Mouse (Mus musculus) left cerebral cortex, postnatal 25 days (tissue): ENCODE measurements at regions not wholly inside any gene's neighbourhood (a gene's known extent, or its start where the extent isn't known, plus 50 kb on each side); places are given as distances from the start of the nearest gene placed in this dataset.

Experiments used
- DNase-seq, 2 experiments: peaks; one replicate each; pipeline ENCODE4 v3.0.0; 2022; ENCODE audit warnings: low spot score in 2 of 2, mixed read lengths in 1 of 2
- intact Hi-C: fragments of 180-260 bp; cut with DNase I; formaldehyde crosslinking; loops from one replicate; pipeline ENCODE4 v1.15.1; 2025

DNA sequence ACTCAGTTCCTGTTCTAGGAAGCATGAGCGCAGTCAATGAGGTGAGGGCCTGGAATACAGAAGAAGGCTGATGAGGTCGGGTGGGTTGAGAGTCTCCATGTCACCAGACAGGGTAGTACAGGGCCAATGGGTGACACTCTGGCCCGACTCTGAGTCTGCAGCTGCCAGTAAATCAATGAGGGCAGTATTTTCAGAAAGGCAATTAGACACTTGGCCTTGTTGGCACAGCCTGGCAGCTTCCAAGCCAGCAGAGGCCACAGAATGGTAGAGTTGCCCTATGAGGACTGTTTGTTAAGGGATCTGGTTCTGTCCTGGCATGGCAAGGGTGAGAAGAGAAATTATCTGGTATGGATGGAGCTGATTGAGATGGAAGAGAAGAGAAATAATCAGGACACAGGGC, 170.7 kb upstream of the Dynlrb2 start:
- intact Hi-C loops, result loop anchor here (10.0 kb wide), 1 partner anchor 459 kb away; no protein-coding TSS in a partner anchor
- DNase-seq, result no peak

DNA sequence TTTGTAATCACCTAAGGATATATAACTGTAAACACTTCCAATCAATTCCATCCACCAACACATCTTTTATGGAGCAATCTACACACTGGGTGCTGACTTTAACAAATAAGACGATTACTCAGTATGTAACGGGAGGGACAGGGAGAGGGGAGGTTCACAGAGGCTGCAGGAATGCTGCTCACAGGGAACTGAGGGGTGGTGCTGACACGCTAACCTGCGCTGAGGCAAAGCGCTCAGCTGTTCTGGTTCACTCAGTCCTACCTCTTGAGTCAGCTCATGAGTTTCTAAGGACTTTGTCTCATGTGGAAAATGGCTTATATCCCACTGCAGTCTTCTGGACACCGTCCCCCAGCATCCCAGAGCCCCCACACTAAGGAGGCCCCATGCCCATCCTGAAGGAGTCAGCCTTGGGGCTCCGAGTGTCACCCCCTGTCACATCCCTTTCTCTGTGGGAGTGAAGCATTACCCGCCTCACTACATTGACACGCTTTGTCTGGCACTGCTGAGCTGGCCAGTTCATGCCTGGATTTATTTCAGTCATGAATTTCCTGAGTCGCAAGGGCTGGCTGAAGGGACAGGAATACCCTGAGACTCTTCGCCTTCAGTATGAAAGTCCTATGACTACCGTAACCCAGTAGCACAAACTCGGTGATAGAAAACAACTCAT, 184.6 kb upstream of the Dynlrb2 start:
- intact Hi-C loops, result no loop called here
- no peak for DNase-seq

- DNase-seq, result no peak
- intact Hi-C loops, result no loop called here
These were observed 189.4 kb upstream of the Dynlrb2 start for GRCm38 (mm10) chr8:116315410-116315809.

DNA sequence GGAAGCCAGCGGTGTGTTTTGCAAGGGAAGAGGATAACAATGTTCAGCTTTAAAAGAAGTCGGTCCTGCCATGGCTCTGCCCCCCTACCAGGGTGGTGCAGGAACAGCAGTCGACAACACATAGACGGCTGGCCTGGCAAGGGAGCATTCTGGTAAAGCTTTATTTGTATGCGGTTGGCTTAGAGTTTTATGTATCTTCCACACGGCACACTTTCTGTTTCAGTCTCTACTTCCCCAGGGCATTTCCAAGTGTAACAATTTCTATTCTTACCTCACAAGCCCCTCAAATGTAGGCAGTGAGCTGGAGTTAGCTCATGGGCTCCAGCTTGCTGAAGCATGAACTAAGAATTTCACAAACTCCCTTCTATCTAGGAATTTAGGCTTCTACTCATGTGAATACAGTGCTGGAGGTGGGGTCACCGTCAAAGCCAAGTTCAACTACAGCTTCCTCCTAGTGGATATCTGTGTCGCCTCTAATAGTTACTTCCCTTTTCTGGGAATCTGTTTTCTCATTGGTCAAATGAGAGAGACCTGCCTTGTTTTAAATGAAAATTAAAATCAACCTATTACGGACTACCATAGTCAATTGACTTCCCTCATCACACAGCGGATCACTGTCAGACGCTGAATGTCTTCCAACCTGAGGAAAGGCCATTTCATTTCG, 190.2 kb upstream of the Dynlrb2 start:
- DNase-seq, result no peak
- intact Hi-C loops, result no loop called here

- DNase-seq, result no peak
- intact Hi-C loops, result no loop called here
These were observed 205.9 kb upstream of the Dynlrb2 start for GRCm38 (mm10) chr8:116298891-116299290.

- intact Hi-C loops, result no loop called here
- no peak for DNase-seq
These were observed 214.0 kb upstream of the Dynlrb2 start for GRCm38 (mm10) chr8:116290671-116291245.

DNA sequence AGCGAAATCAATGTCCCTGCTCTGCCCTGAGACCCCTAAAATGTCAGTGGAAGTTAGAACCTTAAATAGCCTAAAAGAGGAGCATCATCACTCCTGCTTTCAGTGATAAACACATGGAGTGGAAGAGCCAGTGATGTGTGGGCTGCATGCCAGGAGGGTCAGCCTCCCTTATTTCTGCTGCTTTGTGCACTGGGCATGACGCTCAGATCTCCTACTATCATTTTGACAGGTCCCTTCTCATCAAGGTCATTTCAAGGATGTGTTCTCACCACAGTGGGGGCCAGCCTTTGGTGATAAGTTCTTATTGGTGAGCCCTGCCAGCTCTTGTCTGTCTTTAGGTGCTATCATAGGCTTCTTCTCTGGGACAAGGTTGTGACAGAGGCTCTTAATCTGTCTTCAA, 215.5 kb upstream of the Dynlrb2 start:
- intact Hi-C loops, result no loop called here

DNA sequence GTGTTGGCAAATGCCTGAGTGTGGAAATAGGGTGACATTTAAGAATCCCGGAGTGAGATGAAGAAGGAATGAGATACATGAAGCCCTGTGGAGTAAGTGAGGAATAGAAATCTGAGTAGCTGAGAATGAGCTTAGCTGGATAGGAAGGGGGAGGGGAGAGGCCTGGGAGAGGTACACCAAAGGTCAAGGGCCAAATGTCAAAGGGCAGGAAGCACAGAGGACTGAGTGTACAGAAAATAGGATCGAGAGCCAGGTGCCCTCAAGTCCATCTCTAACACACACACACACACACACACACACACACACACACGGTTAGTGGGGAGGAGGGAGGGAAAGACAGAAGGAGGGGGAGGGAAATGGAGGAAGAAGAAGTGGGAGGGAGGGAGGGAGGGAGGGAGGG, 220.8 kb upstream of the Dynlrb2 start:
- intact Hi-C loops, result no loop called here
- DNase-seq, result no peak

More for the DNA sequence above, 215.5 kb upstream of the Dynlrb2 start:
- DNase-seq, result no peak

DNA sequence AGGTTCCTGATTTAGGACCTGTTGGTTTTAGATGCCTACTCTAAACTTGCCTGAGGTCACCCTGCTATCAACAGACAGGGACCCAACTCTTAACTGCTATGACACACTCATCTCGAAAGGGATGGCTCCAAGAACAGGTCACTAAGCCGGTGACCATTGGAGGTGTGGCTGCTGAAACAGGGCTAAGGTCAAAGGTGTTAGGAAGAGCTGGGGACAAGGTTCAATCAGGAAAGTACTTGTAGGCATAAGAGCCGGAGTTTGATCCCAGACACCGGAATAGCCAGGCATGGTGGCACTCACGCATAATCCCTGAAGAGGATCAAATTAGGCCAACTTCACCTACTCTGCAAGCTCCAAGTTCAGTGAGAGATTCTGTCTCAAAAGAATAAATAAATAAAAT, 222.4 kb upstream of the Dynlrb2 start:
- DNase-seq, result no peak
- intact Hi-C loops, result no loop called here

DNA sequence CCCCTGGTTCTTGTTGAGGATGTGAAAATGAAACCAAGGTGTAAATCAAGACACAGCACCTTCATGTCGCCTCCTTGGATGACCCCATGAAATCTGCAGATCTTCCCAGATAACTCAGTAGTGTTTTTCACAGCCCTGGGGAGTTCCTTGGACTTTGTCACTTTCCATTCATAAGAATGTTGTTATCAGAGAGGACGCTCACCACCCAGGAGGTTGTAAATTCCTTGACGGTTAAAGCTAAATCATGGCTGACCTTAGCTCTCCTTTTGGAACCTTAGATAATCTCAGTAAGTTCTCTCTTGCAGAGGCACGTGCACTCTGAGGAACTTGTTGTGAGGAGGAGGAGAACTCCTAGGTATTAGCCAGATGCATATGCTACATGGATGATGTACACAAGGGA, 229.8 kb upstream of the Dynlrb2 start:
- no peak for DNase-seq
- intact Hi-C loops, result no loop called here

DNA sequence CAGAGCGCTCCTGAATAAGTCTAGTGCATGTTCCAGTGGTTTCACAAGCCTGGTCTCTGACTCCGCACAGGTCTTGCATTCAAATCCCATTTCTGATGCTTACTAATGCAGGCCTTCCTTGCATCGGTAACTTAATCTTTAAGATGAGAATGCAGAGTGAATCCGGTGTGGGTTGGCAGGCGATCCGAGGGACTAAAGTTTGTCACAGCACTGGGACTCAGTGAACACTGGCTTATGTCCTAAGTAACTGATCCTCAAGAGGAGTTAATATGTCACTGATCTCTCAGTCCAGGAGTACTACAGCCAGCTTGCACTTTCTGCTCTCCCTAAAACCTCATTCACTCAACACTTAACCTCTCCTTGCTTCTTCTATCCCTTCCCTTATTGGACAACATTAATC, 233.5 kb upstream of the Dynlrb2 start:
- DNase-seq, result no peak
- intact Hi-C loops, result no loop called here

DNA sequence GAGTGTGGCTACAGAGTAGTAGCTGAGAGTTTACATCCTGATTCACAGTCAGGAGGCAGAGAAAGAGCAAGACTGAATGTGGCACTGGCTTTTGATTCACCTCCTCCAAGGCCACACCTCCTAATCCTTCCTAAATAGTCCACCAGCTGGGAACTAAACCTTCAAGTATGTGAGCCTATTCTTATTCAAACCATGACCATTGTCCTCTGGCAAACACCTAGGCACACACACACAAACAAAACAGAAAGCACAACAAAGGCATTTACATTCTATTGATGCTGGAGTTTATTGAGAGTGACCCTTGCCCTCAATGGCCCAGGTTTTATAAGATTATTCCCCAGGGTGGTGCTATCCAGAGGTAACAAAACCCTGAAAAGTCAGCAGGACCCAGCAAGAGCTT, 235.4 kb upstream of the Dynlrb2 start:
- intact Hi-C loops, result no loop called here
- DNase-seq, result no peak

GRCm38 (mm10) chr8:116268685-116269084, 236.1 kb upstream of the Dynlrb2 start:
- no peak for DNase-seq
- intact Hi-C loops, result no loop called here

DNA sequence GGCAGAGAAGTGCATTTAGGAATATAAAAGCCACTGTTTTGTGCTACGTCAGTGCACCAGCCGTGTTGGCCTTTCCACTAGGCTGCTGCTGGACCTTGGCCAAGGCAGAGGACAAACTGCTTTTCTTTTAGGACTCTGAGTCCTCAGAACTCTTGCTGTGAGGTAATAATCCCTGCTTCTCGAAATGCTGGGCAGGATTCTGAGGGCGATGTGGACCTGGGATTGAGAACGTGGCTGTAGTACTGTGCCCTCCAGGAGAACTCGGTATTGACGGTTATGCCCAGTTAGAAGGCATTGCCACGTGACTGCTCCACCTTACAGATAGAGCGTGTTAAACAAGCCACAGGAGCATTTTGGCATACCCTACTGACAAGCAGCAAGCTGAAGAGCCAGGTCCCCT, 236.6 kb upstream of the Dynlrb2 start:
- peak; percentile 14 to 24 for DNase-seq
- intact Hi-C loops, result no loop called here

GRCm38 (mm10) chr8:116267021-116267420, 237.8 kb upstream of the Dynlrb2 start:
- DNase-seq, result no peak
- intact Hi-C loops, result no loop called here

DNA sequence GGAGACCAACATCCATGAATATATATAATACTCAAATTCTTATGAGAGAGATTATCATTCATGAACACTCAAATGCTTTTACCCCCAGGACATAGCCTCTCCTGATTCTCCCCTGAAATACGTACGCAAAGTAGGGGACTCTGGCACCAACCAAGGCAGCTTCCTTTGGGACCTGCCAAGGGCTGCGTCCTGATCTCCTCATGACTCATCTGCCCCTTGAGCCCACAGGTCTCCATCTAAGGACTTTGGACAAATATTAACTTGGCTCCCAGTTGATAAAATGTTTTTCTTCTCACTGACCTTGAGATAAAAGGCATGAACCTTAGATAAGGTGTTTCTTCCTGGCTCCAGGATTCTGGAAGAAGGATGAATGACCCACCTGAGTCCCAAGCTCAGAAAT, 239.2 kb upstream of the Dynlrb2 start:
- intact Hi-C loops, result no loop called here
- DNase-seq, result no peak

- intact Hi-C loops, result no loop called here
- no peak for DNase-seq
These were observed 240.7 kb upstream of the Dynlrb2 start for GRCm38 (mm10) chr8:116264078-116264477.

- intact Hi-C loops, result no loop called here
- DNase-seq, result no peak
These were observed 243.5 kb upstream of the Dynlrb2 start for GRCm38 (mm10) chr8:116261286-116261685.

DNA sequence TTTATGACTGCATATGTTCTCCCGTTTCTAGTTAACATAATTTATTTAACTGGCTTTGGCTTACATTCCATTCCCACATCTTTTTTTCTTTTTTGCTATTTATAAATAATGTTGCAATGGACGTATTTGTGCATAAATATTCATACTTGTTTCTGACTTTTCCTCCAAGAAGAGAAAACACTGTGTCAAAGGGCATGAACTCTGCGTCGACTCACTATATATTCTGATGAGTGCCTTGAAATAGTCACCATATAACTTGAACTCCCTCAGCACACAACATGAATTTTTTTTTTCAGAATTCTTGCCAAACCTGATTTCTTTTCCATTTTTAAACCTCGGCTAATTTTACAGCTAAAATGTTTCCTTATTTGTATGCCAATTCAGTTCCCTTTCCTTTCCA, 249.4 kb upstream of the Dynlrb2 start:
- intact Hi-C loops, result no loop called here

DNA sequence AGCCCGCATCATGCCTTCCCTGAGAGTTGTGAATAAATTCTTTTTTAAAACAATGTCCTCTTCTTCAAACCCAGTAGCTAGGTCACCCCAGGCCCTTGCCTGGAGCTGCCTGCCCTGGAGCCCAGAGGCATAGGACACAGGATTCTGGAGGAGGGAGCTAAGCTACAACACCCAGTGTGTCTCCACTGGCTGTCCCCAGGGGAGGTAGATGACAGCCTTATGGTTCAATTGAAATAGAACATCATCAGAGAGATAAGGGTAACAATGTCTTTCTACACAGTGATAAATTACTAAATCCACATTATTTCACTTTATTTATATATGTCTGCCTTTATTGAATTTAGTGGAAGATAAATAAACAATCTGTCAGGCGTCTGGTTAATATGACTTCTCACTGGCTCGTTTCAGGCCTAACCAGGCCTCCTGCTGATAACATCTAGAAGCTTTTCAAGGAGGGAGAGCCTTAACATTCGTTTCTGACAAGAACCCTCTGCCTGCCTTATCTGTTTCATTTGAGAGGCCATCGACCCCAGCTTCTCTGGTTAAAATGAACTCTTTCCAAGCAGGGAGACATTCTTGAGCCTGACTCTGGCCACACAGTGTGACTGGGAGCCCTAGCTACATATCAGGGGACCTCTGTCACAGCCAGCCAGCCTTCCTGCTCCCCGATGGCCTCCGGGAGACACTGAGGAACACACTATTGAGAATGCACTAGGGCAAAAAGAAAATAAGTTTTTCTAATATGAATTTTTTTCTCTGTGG, 252.1 kb upstream of the Dynlrb2 start:
- intact Hi-C loops, result no loop called here

More for the DNA sequence above, 249.4 kb upstream of the Dynlrb2 start:
- DNase-seq, result no peak

DNA sequence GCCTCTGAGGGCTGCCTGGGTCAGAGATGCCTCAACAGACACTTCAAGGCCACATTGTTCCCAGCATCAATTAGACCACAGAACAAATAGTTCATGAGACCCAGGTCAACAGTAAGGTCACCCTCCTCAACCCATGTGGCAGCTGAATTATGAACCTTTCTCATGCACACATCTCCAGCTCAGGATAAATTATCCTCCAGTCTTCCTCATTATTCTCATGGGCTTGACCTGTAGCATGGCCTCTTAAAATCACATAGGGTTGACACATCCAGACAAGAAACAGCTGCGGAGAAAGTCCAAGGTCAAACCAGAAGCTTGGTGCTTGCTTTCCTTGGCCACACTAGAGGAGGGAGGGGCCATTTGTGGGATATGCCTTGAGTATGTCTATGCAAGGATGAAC, 256.4 kb upstream of the Dynlrb2 start:
- no peak for DNase-seq
- intact Hi-C loops, result no loop called here

More for the DNA sequence above, 252.1 kb upstream of the Dynlrb2 start:
- DNase-seq, result no peak
